Mouse (Mus musculus) ES-Bruce4 (cell line): ENCODE measurements around the gene Odaph. TPM values are rescaled to one million over a fixed set of nuclear protein-coding genes. Genes with fewer than 3 reads are reported as not detected.

ENCODE experiments used
- H3K27ac ChIP-seq: 2 replicates; pipeline ENCODE4 v1.5.1; 2012; ENCODE audit warnings: low read length, inconsistent platforms; ENCODE audit not compliant: insufficient read depth
- H3K27me3 ChIP-seq: 2 replicates; pipeline ENCODE4 v1.6.1; 2012; ENCODE audit warnings: mild to moderate bottlenecking, low read length, inconsistent platforms; ENCODE audit not compliant: control insufficient read depth, poor library complexity, insufficient read depth, severe bottlenecking
- H3K36me3 ChIP-seq: 2 replicates; pipeline ENCODE4 v1.6.1; 2012; ENCODE audit warnings: inconsistent platforms, mild to moderate bottlenecking, low read length, moderate library complexity; ENCODE audit not compliant: control insufficient read depth, poor library complexity, insufficient read depth, severe bottlenecking
- H3K4me1 ChIP-seq: one replicate; pipeline ENCODE4 v1.8.1; 2011; ENCODE audit warnings: low read length; ENCODE audit not compliant: control insufficient read depth, insufficient read depth
- H3K4me3 ChIP-seq: 2 replicates; pipeline ENCODE4 v1.5.1; 2011; ENCODE audit warnings: low read depth, mild to moderate bottlenecking, low read length
- H3K9ac ChIP-seq: 2 replicates; pipeline ENCODE4 v1.6.1; 2012; ENCODE audit warnings: low read depth, mild to moderate bottlenecking, inconsistent platforms; ENCODE audit not compliant: poor library complexity, severe bottlenecking
- H3K9me3 ChIP-seq: replicated peaks from 2 replicates; pipeline ENCODE4 v1.6.1; 2012; ENCODE audit warnings: mild to moderate bottlenecking, low read length, inconsistent platforms; ENCODE audit not compliant: control insufficient read depth, poor library complexity, insufficient read depth, severe bottlenecking
- CTCF ChIP-seq: IDR thresholded peaks from one replicate; pipeline ENCODE4 v1.8.1; 2011; ENCODE audit warnings: low read depth, low read length
- EP300 ChIP-seq: IDR thresholded peaks from 2 replicates; pipeline ENCODE4 v1.6.1; 2011; ENCODE audit warnings: low read depth, low read length; ENCODE audit not compliant: insufficient read depth
- POLR2A ChIP-seq: IDR thresholded peaks from one replicate; pipeline ENCODE4 v1.8.1; 2011; ENCODE audit warnings: low read length; ENCODE audit not compliant: insufficient read depth
- polyA plus RNA-seq: library from polyadenylated mRNA; stranded (reverse); fragments of >200 nt; gene quantifications from 2 replicates; pipeline ENCODE4 v1.2.4, GENCODE M21; 2011; ENCODE audit warnings: low read depth; ENCODE audit not compliant: missing spikeins, insufficient read depth, insufficient read length

Odaph gene
- polyA plus RNA-seq, 1 experiment = not detected

GRCm38 (mm10) chr5:91972046-91972445 is 15.2 kb upstream of the Odaph start:
- Histone ChIP-seq H3K4me1 (no peaks in the 10 kb centered on the region), H3K36me3 (peaks cover 4% of the 10 kb centered on the region), H3K9me3 (no peaks in the 10 kb centered on the region), H3K27me3 (no peaks in the 10 kb centered on the region), H3K9ac (no peak overlapping the region), H3K4me3 (no peak overlapping the region), H3K27ac (0 out of 2 replicates have a peak overlapping the region, but pooled peaks have one; percentile 15)
- TF ChIP-seq CTCF = no peak
- TF ChIP-seq POLR2A = no peak
- no peak for TF ChIP-seq EP300

GRCm38 (mm10) chr5:91974002-91974401 is 13.3 kb upstream of the Odaph start:
- Histone ChIP-seq H3K4me3 (no peak overlapping the region), H3K36me3 (peaks cover 4% of the 10 kb centered on the region)

GRCm38 (mm10) chr5:91975758-91976157 is 11.5 kb upstream of the Odaph start:
- TF ChIP-seq POLR2A (no peak), EP300 (no peak), CTCF (no peak)
- Histone ChIP-seq H3K36me3 (no peaks in the 10 kb centered on the region), H3K9ac (no peak overlapping the region), H3K9me3 (no peaks in the 10 kb centered on the region), H3K27me3 (no peaks in the 10 kb centered on the region), H3K4me3 (no peak overlapping the region), H3K27ac (no peak overlapping the region), H3K4me1 (no peaks in the 10 kb centered on the region)

More at GRCm38 (mm10) chr5:91974002-91974401, 13.3 kb upstream of the Odaph start:
- TF ChIP-seq POLR2A (no peak), EP300 (no peak), CTCF (no peak)
- Histone ChIP-seq H3K27me3 (no peaks in the 10 kb centered on the region), H3K27ac (no peak overlapping the region), H3K9ac (no peak overlapping the region), H3K9me3 (no peaks in the 10 kb centered on the region), H3K4me1 (no peaks in the 10 kb centered on the region)

GRCm38 (mm10) chr5:91976566-91977396 is 10.5 kb upstream of the Odaph start:
- Histone ChIP-seq H3K4me1 (no peaks in the 10 kb centered on the region), H3K4me3 (no peak overlapping the region), H3K9ac (no peak overlapping the region), H3K27ac (no peak overlapping the region), H3K36me3 (no peaks in the 10 kb centered on the region), H3K9me3 (no peaks in the 10 kb centered on the region), H3K27me3 (no peaks in the 10 kb centered on the region)
- TF ChIP-seq CTCF (no peak), POLR2A (no peak), EP300 (no peak)

GRCm38 (mm10) chr5:91977397-91977770 is 9.9 kb upstream of the Odaph start:
- Histone ChIP-seq H3K4me1 (no peaks in the 10 kb centered on the region), H3K9ac (no peak overlapping the region), H3K27me3 (no peaks in the 10 kb centered on the region), H3K27ac (no peak overlapping the region), H3K4me3 (no peak overlapping the region), H3K9me3 (no peaks in the 10 kb centered on the region), H3K36me3 (no peaks in the 10 kb centered on the region)
- no peak for TF ChIP-seq CTCF
- no peak for TF ChIP-seq POLR2A

GRCm38 (mm10) chr5:91981176-91981840 is 6.0 kb upstream of the Odaph start:
- Histone ChIP-seq H3K9ac (no peak overlapping the region), H3K4me1 (no peaks in the 10 kb centered on the region), H3K4me3 (no peak overlapping the region), H3K27ac (no peak overlapping the region), H3K27me3 (no peaks in the 10 kb centered on the region), H3K36me3 (no peaks in the 10 kb centered on the region), H3K9me3 (peaks cover 3% of the 10 kb centered on the region)
- TF ChIP-seq CTCF = no peak
- no peak for TF ChIP-seq POLR2A
- TF ChIP-seq EP300 = no peak
